In the genomic region with DNA sequence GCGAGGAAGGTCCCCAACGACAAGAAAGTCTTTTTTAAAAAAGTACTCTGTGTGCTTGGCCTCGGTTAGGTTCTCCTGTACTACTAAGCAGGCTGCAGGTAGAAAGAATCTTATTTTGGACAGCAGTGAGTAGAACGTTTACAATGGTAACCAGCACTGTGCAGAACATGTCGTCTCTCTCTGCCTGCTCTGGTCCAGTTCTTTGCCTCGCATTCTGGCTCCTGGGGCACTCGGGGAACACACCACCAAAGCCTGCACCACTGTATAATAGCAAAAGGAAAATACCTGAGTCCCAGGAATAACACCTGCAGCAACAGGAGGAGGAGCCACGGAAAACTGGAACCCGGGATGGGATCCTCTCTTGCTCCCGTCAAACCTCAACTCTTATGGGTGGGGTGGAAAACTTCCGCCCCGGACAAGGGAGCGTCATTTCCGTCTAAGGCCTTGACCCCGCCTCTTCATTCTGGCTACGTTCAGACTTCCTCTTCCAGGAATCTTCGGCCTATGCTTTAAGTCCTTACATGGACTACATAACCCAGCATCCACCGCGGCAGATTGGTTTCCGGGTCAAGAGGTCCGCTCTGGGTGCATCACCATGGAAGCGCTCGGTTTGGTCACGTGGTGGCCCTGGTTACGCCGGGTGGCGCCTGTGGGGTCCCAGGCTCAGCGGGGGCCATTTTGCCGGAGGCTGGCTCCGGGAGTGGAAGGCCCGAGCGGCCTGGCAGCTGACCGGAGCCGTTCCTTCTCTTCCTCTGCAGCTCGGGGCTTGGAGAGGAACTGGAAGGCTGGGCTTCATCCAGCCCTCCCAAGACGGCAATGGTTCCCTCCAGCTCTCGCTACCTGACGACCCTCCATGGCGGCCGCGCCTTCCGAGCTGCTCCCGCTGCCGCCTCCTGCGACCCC, we compare ENCODE assay signal across 7 mouse cellular contexts. TPM values are rescaled to one million over a fixed set of nuclear protein-coding genes. Genes with fewer than 3 reads are reported as not detected.
DNase-seq lines count a peak whose midpoint lies in the region; ATAC-seq lines count a peak whose summit lies in the region.

A gene (minus strand): TSS at position 411 of the 903 bp plus-strand sequence.
A gene (plus strand): TSS at position 681 of the 903 bp plus-strand sequence.

- H3K4me1 ChIP-seq in embryonic facial prominence, embryonic 11.5 days (ENCODE audit: control insufficient read depth, insufficient read depth, low read length): no peaks in the 10 kb centered on the region
- H3K4me1 ChIP-seq in limb, embryonic 10.5 days: peaks cover 33% of the 10 kb centered on the region
- H3K4me1 ChIP-seq in midbrain, embryonic 13.5 days (replicated peaks): peaks cover 49% of the 10 kb centered on the region

- under 1% methylated on average over 45 of the region's 45 CpGs for WGBS in embryonic facial prominence, embryonic 11.5 days
- 1% methylated on average over 45 of the region's 45 CpGs for WGBS in limb, embryonic 10.5 days
- WGBS in midbrain, embryonic 13.5 days: under 1% methylated on average over 45 of the region's 45 CpGs

- H3K36me3 ChIP-seq in embryonic facial prominence, embryonic 11.5 days (replicated peaks; ENCODE audit: control insufficient read depth, insufficient read depth, low read depth, low read length): no peaks in the 10 kb centered on the region
- H3K36me3 ChIP-seq in limb, embryonic 10.5 days: no peaks in the 10 kb centered on the region
- no peaks in the 10 kb centered on the region for H3K36me3 ChIP-seq in midbrain, embryonic 13.5 days

- H3K9ac ChIP-seq in embryonic facial prominence, embryonic 11.5 days (replicated peaks; ENCODE audit: low read length): peak within 1 kb of the TSS; percentile 87
- peak within 1 kb of the TSS; percentile 85 for H3K9ac ChIP-seq in midbrain, embryonic 13.5 days (replicated peaks)

- DNase-seq in adrenal gland, postnatal 14 days: peak; percentile 100
- peak; percentile 100 for DNase-seq in embryonic facial prominence, embryonic 11.5 days (ENCODE audit: low spot score)
- peak; percentile 100 for DNase-seq in kidney, adult 11 months
- peak; percentile 99 for DNase-seq in limb, embryonic 10.5 days (ENCODE audit: low spot score)
- DNase-seq in spleen, adult 12 weeks (ENCODE audit: low spot score): peak; percentile 97

- peak; percentile 100 for ATAC-seq in embryonic facial prominence, embryonic 11.5 days (replicated peaks; ENCODE audit: insufficient number of reproducible peaks, low FRiP score, low TSS enrichment, low read depth)
- peak; percentile 88 for ATAC-seq in granulocyte monocyte progenitor cell, adult 5-6 weeks (replicated peaks; ENCODE audit: poor library complexity, severe bottlenecking)
- peak; percentile 100 for ATAC-seq in midbrain, embryonic 13.5 days

- peak within 1 kb of the TSS; percentile 43 for H3K27ac ChIP-seq in embryonic facial prominence, embryonic 11.5 days (replicated peaks; ENCODE audit: low read depth, low read length)
- peak within 1 kb of the TSS; percentile 90 for H3K27ac ChIP-seq in limb, embryonic 10.5 days
- H3K27ac ChIP-seq in midbrain, embryonic 13.5 days: peak within 1 kb of the TSS; percentile 92

- peak within 1 kb of the TSS; percentile 84 for H3K4me3 ChIP-seq in embryonic facial prominence, embryonic 11.5 days (ENCODE audit: low read depth, low read length)
- peak within 1 kb of the TSS; percentile 91 for H3K4me3 ChIP-seq in limb, embryonic 10.5 days
- peak within 1 kb of the TSS; percentile 96 for H3K4me3 ChIP-seq in midbrain, embryonic 13.5 days (replicated peaks)

- H3K9me3 ChIP-seq in embryonic facial prominence, embryonic 11.5 days (replicated peaks; ENCODE audit: control insufficient read depth, low read length): no peaks in the 10 kb centered on the region
- H3K9me3 ChIP-seq in limb, embryonic 10.5 days (replicated peaks): no peaks in the 10 kb centered on the region
- H3K9me3 ChIP-seq in midbrain, embryonic 13.5 days: no peaks in the 10 kb centered on the region

- H3K27me3 ChIP-seq in embryonic facial prominence, embryonic 11.5 days (ENCODE audit: control insufficient read depth, insufficient read depth, low read length): no peaks in the 10 kb centered on the region
- no peaks in the 10 kb centered on the region for H3K27me3 ChIP-seq in limb, embryonic 10.5 days (ENCODE audit: low read depth, poor library complexity, severe bottlenecking)
- no peaks in the 10 kb centered on the region for H3K27me3 ChIP-seq in midbrain, embryonic 13.5 days

- peak within 1 kb of the TSS; percentile 88 for H3K4me2 ChIP-seq in embryonic facial prominence, embryonic 11.5 days (ENCODE audit: low read depth, low read length)
- H3K4me2 ChIP-seq in midbrain, embryonic 13.5 days (replicated peaks): peak within 1 kb of the TSS; percentile 97

RNA-seq across cellular contexts. Expression of the first gene that starts in this region (rescaled TPM):
- total RNA-seq in adrenal gland, postnatal 14 days (2021): 13.1 and 14.2 TPM in 2 replicates
- polyA plus RNA-seq in embryonic facial prominence, embryonic 11.5 days (2014; fragmentation: Nextera tagmentation; extraction: Ambion mirVana): 11.0 and 13.4 TPM in 2 replicates
- total RNA-seq in granulocyte monocyte progenitor cell, adult 5-6 weeks (2014; fragmentation: Nextera tagmentation): 7.1 and 9.4 TPM in 2 replicates
- total RNA-seq in granulocyte monocyte progenitor cell, adult 5-6 weeks (2017): 9.0 and 10.0 TPM in 2 replicates
- 6.5 and 7.7 TPM in 2 replicates for polyA plus RNA-seq in limb, embryonic 10.5 days (2016; fragmentation: Nextera tagmentation; extraction: Ambion mirVana)
- polyA plus RNA-seq in midbrain, embryonic 13.5 days (2015; fragmentation: Nextera tagmentation; extraction: Ambion mirVana): 24.4 and 30.3 TPM in 2 replicates

RNA-seq across cellular contexts. Expression of the second gene that starts in this region (rescaled TPM):
- total RNA-seq in adrenal gland, postnatal 14 days (2021): 33.4 and 34.1 TPM in 2 replicates
- polyA plus RNA-seq in embryonic facial prominence, embryonic 11.5 days (2014; fragmentation: Nextera tagmentation; extraction: Ambion mirVana): 25.8 and 28.8 TPM in 2 replicates
- 24.3 and 29.4 TPM in 2 replicates for total RNA-seq in granulocyte monocyte progenitor cell, adult 5-6 weeks (2014; fragmentation: Nextera tagmentation)
- 29.2 and 64.3 TPM in 2 replicates for total RNA-seq in granulocyte monocyte progenitor cell, adult 5-6 weeks (2017)
- 27.0 and 28.7 TPM in 2 replicates for polyA plus RNA-seq in limb, embryonic 10.5 days (2016; fragmentation: Nextera tagmentation; extraction: Ambion mirVana)
- polyA plus RNA-seq in midbrain, embryonic 13.5 days (2015; fragmentation: Nextera tagmentation; extraction: Ambion mirVana): 24.7 and 26.9 TPM in 2 replicates

Comparison
In these comparisons a context has a peak if more than half of its experiments do, and no peak if none do; other contexts are left out.
1. Peak in every context shown above with its lines: DNase-seq, ATAC-seq, H3K4me3 ChIP-seq and H3K27ac ChIP-seq.